Mouse (Mus musculus) cerebellum, adult 11 months (tissue): ENCODE results near the gene B3gntl1.
"Not testable (repeated sequence)": the region's sequence is repeated elsewhere in the genome, so short reads cannot be mapped to it uniquely, and the experiment has no call there.

Experiments used
- DNase-seq: peaks from one replicate; pipeline ENCODE4 v3.0.0; 2022

The B3gntl1 gene

GRCm38 (mm10) chr11:121683243-121683642, 10.3 kb upstream of the B3gntl1 start:
- DNase-seq, result no peak

GRCm38 (mm10) chr11:121680750-121681149, 7.8 kb upstream of the B3gntl1 start:
- no peak for DNase-seq

- no peak for DNase-seq
Observed at GRCm38 (mm10) chr11:121679581-121679980, 6.6 kb upstream of the B3gntl1 start.

GRCm38 (mm10) chr11:121676836-121677235, 3.9 kb upstream of the B3gntl1 start:
- no peak for DNase-seq

GRCm38 (mm10) chr11:121673629-121674028, 676 bp upstream of the B3gntl1 start:
- peak; percentile 27 for DNase-seq

GRCm38 (mm10) chr11:121672312-121672989, 502 bp downstream of the B3gntl1 start:
- no peak for DNase-seq

- no peak for DNase-seq
Observed at GRCm38 (mm10) chr11:121670926-121671325, 2.0 kb downstream of the B3gntl1 start.

- no peak for DNase-seq
Observed at GRCm38 (mm10) chr11:121668776-121669175, 4.2 kb downstream of the B3gntl1 start.

- DNase-seq, result no peak
Observed at GRCm38 (mm10) chr11:121667541-121667940, 5.4 kb downstream of the B3gntl1 start.

GRCm38 (mm10) chr11:121661116-121661515, 11.8 kb downstream of the B3gntl1 start:
- no peak for DNase-seq

- not testable (repeated sequence) for DNase-seq
Observed at GRCm38 (mm10) chr11:121660604-121661003, 12.3 kb downstream of the B3gntl1 start.

- no peak for DNase-seq
Observed at GRCm38 (mm10) chr11:121658151-121658550, 14.8 kb downstream of the B3gntl1 start.

- DNase-seq, result no peak
Observed at GRCm38 (mm10) chr11:121655807-121656511, 17.0 kb downstream of the B3gntl1 start.

- DNase-seq, result no peak
Observed at GRCm38 (mm10) chr11:121655166-121655806, 17.7 kb downstream of the B3gntl1 start.

- DNase-seq, result no peak
Observed at GRCm38 (mm10) chr11:121654406-121654945, 18.5 kb downstream of the B3gntl1 start.

GRCm38 (mm10) chr11:121653631-121654030, 19.3 kb downstream of the B3gntl1 start:
- DNase-seq, result no peak

- peak; percentile 45 for DNase-seq
Observed at GRCm38 (mm10) chr11:121652547-121653305, 20.2 kb downstream of the B3gntl1 start.

GRCm38 (mm10) chr11:121651983-121652382, 21.0 kb downstream of the B3gntl1 start:
- DNase-seq, result no peak

GRCm38 (mm10) chr11:121651556-121651955, 21.4 kb downstream of the B3gntl1 start:
- DNase-seq, result no peak

- no peak for DNase-seq
Observed at GRCm38 (mm10) chr11:121650668-121651067, 22.3 kb downstream of the B3gntl1 start.

- no peak for DNase-seq
Observed at GRCm38 (mm10) chr11:121649900-121650299, 23.1 kb downstream of the B3gntl1 start.

GRCm38 (mm10) chr11:121648166-121648565, 24.8 kb downstream of the B3gntl1 start:
- no peak for DNase-seq

GRCm38 (mm10) chr11:121647321-121647720, 25.6 kb downstream of the B3gntl1 start:
- DNase-seq, result no peak
